Mouse (Mus musculus) right cerebral cortex, postnatal 25 days (tissue): ENCODE measurements around the gene Trak2.
"Not testable (repeated sequence)": the region's sequence is repeated elsewhere in the genome, so short reads cannot be mapped to it uniquely, and the experiment has no call there.

Experiments
- DNase-seq: peaks from one replicate; pipeline ENCODE4 v3.0.0; 2022

Trak2 gene

DNA sequence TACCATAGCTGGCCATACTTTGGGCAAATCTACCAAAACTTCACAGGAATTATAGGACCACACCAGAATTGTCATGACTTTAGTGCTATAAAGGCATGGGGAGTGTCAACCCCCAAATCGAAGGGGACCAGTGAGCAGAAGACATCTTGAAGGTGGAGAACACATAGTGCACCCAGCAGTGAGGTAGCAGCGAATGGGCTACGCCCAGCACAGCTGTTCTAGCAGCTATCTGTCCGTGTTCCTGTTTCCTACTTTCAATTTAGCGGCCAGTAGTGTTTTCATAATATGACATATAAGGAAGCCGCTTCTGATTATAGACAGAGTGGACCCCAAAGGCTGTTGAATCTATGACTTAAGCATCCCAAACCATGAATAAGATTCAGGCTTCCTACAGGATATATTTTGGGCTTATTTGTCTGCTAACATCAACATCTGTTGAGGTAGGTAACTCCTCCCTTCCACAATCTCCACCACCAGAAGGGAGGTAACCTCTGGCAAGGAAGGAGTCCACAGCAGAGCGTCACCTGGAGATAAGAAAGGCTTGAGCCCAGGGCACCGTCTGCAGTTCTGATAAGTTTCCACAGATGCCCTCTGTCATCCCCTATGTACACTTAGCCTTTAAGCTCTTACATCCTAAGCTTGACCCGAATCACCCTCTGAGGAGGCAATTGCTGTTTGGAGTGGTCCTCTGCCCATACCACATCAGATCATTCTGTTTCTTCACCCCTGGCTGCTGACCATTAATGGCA, 19.4 kb downstream of the Trak2 start:
- DNase-seq: no peak

DNA sequence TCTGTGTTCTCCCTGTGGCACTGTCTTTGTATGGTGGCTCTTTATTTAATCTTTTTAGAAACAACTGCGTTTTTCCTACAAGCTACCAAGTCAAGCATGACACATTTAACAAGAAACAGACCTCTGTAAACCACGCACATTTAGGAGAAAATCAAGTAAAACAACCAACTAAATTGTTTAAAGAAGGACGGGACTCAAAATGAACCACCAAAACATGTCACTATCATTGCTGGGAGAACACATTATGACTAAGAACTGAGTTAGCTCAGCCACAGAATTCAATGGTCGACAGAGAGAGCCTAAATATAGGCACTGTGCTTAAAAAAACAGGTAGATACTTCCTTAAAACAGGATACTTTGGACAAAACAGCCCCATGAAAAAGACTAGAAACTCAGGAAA, 20.2 kb downstream of the Trak2 start:
- no peak for DNase-seq

DNA sequence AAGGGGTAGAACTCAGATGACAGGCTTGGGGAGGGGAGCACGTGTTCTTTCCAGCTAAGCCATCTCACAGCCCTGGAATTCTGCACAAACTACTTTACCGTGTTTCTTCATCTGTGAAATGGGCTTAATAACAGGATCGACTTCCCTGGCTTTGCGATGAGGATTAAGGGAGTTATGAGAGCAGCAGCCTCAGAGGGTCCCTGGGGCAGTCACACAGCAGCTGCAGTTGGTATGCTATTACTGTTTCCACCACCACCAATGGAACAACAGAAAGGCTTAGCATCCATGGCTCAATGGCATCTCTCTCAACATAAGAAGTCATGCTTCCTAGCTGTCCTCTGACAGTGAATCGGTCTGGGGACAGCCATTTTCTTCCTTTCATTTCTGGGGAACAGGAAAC, 20.7 kb downstream of the Trak2 start:
- no peak for DNase-seq

DNA sequence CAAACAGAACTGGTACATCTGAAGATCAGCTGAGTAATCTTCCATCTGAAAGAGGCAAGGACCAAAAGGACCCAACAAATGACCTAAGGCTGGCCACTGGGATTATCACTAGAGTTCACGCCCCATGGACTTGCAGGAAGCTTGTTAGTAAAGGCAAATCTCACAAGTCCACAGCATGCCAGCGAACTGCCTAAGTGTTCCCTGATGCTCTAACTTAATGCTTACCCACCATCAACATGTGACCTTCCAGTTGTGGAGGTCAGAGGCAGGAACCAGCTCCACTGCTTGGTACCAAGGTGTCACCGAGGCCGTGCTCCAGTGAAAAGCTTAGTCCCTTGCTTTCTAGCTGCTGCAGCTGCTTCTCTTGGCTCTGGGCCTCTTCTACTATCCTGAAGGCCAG, 21.4 kb downstream of the Trak2 start:
- DNase-seq: no peak

DNA sequence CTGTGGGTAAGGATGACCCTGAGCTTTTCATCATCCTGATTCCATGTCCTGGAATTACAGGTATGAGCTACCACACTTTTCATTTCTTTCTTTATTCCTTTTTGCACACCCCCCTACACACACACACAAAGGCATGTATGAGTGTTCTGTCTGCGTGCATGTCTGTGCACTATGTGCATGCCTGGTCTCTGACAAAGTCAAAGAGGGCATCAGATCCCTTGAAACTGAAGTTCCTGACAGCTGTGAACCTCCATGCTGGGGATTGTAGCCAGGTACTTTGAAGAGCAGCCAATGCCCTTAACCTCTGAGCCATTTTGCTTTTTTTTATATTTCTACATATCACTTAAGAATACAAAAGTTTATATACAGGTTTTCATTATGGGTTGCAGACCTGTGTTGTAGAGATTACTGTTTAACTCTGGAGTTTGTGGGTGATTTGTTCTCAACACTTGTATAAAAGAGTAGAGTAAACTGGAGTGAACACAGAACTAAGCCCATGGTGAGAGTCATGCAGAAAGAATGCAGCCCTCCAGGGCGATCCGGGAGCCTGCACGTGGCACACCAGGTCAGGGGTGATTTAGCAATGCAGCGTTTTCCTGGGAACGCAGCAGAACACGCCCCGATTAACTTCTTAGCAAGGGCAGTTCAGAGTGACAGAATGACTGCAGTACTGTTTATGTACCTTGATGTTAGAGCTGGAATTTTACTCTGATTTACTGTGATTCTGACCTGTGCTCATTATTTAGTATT, 22.2 kb downstream of the Trak2 start:
- no peak for DNase-seq

DNA sequence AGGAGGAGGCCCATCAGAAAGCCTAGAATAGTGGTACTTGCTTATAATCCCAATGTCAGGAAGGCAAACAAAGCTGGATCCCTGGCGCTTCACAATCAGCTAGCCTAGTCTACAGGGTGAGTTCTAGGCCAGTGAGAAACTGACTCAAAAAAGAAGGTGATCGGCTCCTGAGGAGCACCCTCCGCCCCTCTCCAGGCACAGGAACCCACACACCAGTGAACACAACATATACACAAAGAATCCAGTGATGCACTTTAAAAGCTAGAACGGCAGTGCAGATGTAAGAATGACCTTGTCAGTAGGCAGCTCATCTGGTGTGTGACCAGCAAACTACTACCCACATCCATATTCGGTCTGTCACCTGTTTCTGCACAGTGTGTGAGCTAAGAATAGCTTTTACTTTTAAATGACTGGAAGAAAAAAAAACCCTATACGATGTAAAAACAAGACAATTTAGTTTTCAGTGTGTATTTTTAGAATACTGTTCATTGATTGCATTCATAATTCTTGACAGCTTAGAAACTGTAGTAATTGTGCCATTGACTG, 23.6 kb downstream of the Trak2 start:
- DNase-seq: no peak

DNA sequence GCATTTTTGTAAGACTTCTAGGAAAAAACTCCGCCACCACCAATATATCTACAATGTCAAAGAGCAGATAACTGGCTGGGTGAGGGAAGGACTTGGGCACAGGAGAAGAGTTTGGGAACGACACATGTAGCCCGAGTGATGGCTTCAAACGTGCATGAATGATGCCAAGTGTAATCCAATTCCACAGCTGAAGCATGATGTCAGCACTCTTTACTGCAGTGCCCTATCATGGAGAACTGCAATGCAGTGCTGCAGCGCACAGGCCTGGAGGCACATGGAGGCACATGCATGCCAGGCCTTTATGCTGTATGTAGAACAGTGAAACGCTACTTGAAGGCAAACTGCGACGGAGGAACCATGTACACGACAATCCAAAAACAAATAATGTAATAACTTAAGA, 26.5 kb downstream of the Trak2 start:
- DNase-seq: no peak

DNA sequence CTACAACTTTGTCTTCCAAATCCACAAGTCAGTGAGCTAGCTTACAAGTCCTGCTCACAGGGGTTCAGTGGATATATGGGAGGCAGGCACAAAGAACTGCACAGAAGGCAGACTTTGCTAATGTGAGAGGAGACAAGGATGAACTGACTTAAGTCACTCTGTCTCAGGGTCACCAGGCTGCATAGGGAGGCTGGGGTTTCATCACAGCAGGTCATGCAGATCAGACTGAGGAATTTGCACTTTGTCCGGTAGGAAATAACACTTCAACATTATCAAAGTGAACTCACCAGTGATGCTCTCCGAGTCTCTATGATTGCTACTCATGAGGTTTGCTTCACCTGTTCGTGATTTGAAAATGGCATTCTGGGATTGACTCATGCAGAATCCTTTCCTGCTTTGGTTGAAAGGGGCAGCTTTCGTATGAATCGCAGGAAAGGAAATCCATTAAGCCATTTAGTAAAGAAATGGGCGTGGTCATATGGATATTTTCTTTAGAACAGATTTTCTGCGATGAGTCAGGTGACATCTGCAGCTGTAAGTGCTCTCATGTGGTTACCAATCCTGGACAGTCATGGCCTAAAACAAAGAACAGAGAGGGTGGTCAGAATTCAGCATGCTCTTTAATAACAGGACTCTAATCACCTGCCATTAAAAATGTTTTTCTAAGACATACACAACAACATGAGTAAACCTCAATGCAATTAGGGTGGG, 27.1 kb downstream of the Trak2 start:
- DNase-seq: no peak

DNA sequence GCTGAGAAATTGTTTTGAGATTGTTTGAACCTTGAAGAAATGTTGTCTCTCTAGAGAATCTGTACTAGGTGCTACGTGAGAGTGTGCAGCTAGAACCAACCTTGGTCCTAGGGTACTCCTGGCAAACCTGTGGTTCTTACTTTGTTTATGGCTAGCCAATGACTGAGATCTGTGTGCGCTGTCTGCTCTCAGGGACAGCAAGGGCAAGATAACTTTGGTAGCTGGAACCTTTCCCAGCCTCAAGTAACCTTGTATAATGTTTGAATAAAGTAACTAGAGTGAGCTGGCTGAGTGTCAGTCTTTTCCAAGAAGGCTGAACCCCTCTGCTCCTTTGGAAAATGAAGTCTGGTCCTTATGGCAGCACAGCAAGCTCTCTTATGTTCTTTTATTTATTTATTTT, 27.7 kb downstream of the Trak2 start:
- no peak for DNase-seq

DNA sequence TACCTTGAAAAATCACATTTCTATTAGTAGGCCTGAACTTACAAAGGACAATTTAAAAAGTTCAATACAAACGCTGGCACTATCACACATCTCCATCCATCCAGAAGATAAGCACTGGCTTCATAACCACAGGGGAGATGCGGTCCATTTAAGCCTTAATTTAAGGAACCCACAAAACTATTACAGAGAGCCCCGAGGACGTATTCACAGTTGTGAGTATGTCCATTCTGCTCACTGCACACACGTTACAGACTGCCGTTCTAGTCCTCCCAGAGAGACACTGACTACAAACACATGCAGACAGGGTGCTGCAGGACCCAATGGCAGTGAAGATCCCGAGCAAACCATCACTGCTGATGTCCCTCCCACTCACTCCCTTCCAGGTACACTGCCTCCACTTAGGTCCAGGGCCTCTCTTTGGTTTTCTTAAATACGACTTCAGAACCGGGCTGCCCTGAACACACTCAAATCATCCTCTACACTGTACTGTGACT, 35.6 kb downstream of the Trak2 start:
- no peak for DNase-seq

DNA sequence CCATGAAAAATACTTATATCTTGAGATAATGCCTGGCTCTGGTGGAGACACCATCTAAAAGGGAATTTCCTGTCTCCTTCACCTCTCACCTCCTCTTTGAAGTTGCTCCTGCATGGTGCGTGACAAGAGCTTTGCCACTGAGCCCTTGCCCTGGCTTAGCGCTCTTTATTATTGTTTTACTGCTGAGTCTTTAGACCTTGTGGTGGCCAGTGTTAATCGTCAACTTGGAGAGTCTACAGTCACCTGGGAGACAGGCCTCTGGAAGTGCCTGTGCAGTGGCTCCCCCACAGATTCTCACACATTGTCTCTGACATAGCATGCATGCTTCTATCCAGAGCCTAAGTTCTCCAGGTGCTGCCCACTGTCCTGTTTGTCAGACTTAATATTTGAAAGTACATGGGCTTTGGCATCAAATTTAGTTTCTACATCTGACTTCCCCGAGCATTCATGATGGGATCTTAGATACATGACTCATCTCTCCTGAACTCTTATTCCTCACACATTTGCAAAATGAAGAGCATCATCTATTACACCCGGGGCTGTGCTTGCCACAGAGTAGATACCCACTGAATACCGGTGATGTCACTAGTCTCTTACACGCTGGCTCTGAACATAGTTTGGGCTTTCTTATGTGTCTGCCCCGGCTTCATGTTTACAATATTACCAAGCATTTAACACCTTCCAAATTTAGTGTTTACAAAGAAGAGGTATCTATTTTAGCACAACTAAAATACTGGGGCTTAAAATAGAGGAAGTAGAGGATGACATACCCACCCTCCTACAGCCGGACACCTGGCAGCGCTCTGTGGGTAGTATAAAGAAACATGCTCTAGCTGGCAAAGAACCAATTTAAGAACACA, 36.3 kb downstream of the Trak2 start:
- no peak for DNase-seq

DNA sequence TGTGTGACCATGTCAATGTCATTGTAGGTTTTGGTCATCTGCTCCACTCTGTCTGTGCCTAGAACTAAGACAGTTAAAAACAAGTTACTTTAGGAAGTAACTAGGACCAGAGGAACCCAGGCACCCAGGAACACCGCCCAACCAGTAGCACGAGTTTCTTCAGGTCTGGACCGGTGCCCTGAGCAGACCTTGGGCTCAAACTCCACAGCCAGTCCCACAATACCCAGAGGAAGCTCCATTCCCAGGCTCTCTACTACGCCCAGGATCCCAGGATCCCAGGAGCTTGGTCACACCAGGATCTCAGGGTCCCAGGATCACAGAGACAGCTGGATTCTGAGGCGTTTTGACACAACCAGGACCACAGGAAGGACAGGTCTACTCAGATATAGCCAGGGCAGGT, 46.6 kb downstream of the Trak2 start:
- DNase-seq: no peak

DNA sequence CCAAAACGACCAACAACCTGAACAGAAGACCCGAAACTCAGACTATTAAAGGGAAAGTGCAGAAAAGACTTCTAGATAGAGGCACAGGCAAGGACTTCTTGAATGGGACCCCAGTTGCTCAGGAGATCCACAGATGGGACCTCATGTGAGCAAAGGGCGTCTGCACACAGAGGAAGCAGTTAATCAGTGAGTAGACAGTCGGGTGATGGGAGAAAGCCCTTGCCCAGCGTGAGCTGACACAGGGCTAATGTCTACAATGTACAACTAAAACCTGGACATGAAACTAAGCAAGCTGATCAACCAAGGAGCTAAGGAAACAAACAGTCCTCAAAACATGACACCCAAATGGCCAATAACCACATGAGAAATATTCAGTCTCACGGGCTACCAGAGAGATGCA, 55.7 kb downstream of the Trak2 start:
- no peak for DNase-seq

DNA sequence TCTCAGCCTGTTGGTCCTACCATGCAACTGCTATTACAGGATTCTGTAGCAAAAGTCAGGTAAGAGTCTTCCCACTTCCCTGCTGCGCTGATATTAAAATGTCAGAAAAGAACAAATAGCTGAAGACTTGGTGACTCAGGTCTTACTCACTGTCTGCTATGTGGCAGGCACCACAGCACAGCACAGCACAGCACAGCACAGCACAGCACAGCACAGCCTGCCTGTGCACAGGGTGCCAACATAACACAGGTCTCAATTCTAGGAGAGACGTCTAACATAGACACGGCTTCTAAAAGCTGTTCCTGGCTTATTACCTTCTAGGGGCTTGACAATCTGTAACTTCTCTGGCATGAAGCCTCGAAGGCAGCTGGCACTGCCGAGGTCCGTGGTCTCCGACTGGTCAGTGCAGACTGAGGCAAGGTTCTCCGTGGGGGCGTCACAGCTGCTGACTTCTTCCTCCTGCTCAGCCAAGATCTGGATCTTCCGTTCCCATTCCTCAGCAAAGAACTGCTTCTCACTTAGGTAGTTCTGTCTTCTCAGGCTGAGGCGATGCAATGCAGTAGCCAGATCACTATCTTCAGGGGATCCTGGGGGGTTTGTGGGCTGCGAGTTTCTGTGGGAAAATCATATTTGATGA, 63.5 kb downstream of the Trak2 start:
- DNase-seq: peak; percentile 28

DNA sequence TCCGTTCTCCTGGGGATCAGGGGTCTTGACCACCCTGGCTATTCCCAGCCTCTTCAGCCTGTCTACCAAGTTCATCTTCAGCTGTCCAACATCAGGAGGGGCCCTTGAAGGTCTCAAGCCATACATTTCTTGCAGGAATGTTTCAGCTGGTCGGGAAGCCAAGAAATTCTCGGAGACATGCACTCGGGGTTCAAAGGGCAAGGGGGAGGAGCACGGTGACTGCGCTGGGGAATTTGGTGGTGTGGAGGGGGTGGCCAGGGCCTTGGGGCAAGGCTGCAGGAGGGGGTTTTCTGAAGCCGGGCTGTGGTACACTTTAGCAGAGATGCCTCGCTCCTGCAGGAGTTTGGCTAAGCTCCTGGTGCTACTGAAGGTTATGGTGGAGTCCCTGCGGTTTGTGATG, 69.5 kb downstream of the Trak2 start:
- DNase-seq: no peak

DNA sequence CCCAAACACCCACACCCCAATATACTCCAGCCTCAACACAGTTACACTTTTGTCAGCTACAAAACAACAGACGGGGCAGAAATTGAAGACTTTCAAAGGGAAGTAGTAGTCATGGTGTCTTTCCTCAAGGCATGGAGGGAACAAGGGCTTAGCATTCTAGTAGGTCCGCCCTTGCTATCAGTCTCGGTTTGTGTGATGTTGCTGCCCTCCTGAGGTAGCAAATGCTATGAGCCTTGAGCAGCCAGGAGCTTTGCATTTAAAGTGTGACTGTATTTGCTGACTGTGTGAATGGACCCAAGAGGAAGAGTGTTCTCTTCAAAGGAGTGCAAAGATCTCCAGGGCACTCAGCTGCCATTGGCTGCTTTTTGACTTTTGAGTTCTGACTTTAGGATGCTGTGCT, 75.7 kb downstream of the Trak2 start:
- DNase-seq: not testable (repeated sequence)

DNA sequence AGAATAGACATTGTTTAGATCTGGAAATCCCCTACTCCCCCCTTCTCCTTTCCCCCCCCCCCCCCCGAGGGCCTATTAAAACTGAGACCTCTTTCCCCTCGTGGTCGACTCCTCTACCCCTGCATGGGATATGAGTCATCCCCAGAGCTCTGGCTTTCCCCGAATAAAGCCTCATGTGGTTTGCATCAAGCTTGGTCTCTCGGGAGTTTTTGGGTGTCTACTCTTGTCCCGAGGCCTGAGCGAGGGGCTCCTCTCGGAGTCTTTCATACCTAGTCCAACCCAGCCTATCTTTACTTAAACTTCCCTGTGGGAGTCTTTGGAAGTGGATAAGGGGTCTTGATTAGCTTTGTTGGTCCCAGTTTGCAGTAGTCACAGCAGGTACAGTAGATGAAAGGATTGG, 80.8 kb downstream of the Trak2 start:
- not testable (repeated sequence) for DNase-seq

DNA sequence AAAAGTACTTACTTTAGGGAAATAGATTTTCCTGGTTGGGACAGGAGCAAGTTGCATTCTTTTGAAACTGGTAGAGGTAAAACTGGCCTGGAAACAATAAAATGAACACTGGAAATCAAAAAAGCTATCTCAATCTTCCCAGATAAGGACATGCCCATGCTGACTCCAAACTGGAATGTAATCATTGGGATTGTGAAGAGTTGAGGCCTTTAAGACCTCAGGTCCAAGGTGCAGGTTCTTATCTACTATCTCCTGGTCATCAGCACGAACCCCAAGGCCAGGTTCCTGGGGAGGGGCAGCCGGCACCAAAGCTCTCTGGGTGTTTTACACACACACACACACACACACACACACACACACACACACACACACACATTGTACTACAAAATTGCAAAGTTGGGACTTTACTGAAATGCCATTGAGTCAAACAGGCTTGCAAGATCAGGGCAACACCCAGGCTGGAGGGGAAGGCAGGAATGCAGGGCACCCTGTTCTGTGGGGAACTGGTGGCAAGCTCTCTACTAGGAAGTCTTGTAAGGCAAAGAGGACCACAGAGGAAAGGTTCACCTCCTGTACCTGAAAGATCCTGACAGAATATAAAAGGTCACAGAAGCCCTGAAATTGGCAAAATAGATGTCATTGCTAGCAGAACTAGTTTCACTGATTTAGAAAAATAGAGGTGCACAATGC, 81.6 kb downstream of the Trak2 start:
- not testable (repeated sequence) for DNase-seq

DNA sequence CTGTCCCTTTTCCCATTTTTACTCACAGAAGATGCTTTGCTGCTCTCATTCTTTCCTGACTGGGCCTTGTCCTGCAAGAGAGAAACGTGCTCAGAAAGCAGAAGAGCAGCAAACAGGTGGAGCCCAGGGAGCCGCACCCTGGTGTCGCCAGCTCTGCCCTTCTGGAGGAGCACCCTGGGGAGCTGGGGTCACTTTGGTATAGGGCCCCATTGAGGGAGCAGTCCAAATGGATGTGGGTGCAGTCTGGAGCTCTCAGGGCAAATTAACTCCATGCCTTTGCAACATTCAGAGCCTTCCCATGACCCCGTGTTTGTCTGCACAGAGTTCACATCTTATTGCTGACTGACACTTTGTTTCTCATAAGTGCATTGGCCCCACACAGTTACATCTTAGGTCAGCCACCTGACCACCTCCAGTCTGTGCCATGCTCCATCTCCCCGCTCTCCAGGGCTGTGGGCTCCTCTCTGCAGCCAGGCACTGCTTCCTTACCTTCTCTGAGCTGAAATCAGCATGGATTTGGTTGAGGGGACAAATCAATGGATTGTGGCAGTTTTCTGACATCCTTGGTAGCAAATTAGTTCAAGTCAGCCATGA, 82.4 kb downstream of the Trak2 start:
- DNase-seq: not testable (repeated sequence)

DNA sequence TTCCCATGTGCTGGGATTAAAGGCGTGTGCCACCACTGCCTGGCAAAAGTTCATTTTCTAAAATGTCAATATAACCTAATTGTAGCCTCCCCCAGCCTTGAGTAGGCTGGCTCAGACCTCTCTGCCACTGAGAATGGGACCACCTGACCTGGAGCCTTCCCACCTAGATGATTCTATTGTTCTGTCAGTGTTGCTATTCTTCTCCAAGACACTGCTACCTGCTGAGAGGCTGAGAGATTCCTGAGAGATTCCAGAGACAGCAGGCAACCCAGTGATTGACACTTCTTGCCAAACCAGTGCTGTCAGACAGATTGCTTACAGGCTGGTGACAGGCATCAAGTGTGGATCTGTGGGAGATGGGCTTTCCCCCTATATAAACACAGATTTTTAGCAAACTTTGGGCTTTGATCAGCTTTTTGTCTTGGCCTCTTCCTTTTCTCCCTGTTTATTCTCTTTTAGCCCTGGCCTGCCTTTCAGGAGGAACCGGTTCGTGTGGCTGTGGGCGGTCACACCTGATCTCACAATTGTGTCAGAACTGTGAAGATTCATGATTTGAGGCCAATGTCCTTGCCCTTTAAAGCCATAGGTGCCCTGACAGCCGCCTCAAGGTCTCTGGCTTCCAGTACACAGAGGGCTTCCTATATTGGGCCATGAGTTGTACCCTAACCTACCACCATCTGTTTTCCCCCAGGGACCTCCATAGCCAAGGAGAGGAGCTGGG, 83.2 kb downstream of the Trak2 start:
- DNase-seq: no peak
